Mouse (Mus musculus) cerebellum, adult (tissue): ENCODE data around the gene Setd2.

Source experiments
- ATAC-seq: cut with Nextera tagmentation; 2 replicates; pipeline ENCODE4 v1.9.2; 2017; ENCODE audit warnings: mild to moderate bottlenecking, moderate library complexity, mixed read lengths; ENCODE audit not compliant: insufficient number of reproducible peaks, low FRiP score, low TSS enrichment

Gene Setd2

DNA sequence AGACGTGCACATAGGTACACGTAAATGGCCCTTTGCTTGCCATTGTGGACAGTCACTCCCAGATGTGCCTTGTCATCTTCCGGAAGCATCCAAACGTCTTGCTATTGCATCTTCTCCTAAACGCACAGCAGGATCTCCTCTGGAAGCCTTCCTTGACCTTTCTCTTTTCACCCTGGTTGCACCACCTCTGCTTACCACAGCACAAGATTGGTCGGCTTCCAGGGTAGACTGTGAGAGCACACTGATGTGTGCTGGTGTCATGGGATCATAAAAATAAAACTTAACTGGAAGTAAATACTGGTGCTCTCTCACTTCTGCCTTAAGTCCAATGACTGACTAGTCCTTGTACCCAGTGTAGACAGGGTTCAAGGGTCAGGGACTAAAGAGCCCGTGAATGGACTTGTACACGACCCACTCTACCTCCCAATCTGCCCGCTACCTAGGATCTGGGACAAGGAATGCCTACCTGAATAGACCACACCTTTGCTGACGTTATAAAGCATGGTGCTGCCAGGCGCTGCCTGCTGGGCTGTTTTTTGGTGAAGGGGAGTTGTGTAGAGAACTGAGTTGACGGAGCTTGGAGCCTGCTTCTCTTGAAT, 90.3 kb downstream of the Setd2 start:
- no peak for ATAC-seq

GRCm38 (mm10) chr9:110623416-110624195, 91.2 kb downstream of the Setd2 start:
- ATAC-seq: no peak

GRCm38 (mm10) chr9:110624361-110625166, 92.2 kb downstream of the Setd2 start, which contains the start of gene Nradd:
TSS of gene Nradd (minus strand) at chr9:110624452.
- peak; percentile 89 for ATAC-seq

DNA sequence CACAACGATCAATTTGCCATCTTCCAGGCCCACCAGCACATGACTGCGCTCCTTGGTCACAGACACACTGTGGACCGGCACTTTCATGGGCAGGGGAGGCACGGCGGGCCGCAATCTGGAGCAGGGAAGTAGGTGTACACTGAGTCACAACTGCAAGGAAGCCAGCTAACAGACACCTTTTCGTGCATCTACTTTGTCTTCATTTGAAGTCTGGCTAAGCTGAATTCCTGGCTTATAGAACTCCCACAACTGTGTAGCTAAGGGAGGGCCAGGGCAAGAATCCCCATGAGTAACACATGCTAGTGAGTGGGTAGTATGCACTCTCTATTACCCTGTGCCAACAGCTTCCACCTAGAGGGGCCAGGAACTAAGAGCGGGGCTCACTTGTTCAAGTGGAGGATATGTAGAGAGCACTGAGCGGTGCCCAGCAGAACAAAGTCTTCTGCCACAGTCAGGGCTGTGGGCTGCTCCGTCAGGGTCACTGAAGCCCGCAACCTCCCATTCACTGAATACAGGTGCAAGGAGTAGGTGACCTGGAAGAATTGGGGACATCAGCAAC, 93.0 kb downstream of the Setd2 start:
- no peak for ATAC-seq

- ATAC-seq: no peak
Observed at GRCm38 (mm10) chr9:110630171-110630570, 97.8 kb downstream of the Setd2 start.

- no peak for ATAC-seq
Observed at GRCm38 (mm10) chr9:110631191-110631590, 98.8 kb downstream of the Setd2 start.

- ATAC-seq: no peak
Observed at GRCm38 (mm10) chr9:110631651-110632275, 99.4 kb downstream of the Setd2 start.

- no peak for ATAC-seq
Observed at GRCm38 (mm10) chr9:110632671-110633070, 100.3 kb downstream of the Setd2 start.

DNA sequence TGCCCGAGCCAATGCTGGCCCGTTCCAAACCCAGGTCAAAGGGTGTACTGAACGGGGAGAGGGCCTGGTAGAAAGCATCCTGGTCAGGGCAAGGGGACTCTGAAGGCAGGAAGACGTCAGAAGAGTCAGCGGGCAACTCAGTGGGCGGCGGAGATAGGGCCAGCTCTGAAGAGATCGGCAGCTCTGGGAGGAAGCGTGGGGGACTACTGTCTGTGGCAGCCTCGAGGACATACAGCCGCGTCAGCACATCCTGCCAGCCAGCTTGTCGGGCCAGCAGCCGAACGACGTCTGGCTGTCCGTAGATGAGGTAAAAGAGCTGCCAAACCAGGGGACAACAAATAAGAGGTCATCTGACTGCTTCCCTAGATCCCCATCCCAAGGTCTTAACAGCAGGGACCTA, 101.5 kb downstream of the Setd2 start:
- no peak for ATAC-seq

DNA sequence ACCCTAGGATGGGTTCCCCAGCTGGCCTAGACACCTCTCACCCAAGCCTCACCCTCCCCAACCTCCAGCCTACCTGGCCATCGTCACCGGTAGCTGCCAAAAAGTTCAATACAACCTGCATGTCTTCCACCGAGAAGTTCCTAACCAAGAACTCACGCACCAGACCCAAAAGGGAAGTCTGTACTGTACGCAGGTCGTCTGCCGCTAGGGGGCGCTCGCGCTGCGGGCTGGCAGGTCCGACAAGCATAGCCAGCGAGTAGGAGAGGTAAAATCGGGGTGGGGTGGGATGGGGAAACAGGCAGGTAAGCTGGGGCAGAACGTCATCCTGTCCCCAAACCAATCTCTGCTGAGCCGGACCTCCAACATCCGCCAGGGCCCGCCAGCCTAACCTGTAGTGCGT, 102.8 kb downstream of the Setd2 start:
- peak; percentile 23; the same call in 1 of the 2 replicates for ATAC-seq

DNA sequence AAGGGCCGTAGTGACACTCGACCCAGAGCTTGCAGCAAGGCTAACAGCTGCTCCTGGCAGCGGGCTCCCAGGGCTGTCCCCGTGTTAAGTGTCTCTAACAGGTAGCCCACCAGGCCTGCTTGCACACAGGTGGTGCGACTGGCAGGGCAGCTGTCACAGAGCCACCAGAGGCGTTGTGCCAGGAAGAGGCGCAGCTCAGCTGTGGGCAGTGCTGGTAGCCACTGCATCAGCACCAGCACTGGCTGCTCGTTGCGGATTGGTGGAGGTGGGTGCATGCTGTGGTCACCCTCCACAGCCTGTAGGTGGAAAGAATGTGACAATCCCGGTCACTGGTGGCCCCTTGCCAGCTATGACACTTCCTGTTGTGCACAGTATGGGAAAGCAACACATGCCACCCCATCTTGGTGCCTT, 106.2 kb downstream of the Setd2 start:
- ATAC-seq: peak; percentile 34; the same call in 1 of the 2 replicates

DNA sequence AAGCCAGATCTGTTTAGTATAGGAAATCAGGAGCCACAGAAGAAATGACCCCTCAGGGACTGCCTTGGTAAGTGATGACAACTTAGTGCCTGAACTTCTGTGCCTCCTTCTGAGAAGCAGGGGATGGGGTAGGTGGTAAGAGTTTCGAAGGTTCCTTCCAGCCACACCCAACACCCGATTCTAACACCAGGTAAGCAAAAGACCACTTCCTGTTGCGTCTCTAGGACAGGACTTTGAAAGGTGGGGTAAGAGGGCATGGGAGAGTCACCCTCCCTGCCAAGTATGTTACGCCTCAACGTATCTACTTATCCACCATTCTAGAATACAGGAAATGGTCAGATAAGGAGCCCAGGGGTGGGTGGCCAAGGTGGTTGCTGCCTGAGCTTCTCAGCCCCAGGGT, 108.6 kb downstream of the Setd2 start:
- ATAC-seq: no peak

DNA sequence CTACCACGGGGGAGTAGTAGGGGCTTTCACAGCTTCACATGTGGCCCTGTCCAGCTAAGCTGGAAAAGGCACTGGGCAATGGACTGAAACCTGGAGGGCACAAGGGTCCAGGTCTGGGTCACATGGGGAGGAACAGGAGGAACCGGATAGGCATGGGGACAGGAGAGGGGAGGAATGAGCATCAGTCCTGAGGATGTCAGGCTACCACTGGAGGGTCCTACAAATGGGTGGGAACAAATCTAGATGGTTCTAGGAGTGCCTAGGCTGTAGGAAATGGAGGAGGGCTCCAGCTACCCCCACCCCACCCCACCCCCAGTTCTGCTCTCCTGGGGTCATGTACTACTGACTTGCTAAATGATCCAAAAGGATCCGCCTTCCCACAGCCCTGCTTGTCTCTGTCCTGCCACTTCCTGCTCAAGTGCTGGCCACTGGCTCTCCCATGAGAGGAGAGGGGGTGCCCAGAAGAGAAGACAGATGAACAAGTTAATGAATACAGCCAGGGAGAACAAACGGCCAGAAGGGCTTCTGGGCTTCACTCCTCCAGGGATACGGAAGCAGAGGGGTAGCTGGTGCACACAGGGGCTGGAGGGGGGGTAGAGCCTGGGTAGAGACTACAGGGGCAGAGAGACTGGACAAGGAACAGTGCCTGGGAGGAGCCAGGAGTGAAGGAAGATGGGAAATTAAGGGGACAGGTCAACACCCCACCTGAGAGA, 110.6 kb downstream of the Setd2 start:
- no peak for ATAC-seq

GRCm38 (mm10) chr9:110643787-110644186, 111.4 kb downstream of the Setd2 start:
- no peak for ATAC-seq

DNA sequence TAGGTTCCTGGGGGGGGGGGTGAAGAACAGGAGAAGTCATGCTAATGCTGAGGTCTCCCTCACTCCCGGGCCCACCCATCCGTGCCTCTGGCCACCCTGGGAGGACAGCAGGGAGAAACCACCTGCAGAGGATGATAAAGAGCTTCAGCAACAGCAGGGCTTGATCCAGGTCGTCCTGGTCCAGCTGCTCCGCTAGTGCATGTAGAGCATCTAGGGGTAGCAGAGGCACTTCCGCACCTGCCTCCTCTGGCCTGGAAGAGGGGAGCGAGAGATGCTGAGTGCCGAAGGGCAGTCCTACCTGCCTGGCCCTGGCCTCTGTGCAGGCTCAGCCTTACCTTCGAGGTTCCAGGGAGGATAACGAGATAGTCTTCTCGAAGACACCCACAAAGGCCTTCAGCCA, 111.9 kb downstream of the Setd2 start:
- ATAC-seq: no peak

- ATAC-seq: no peak
Observed at GRCm38 (mm10) chr9:110645219-110645618, 112.8 kb downstream of the Setd2 start.

GRCm38 (mm10) chr9:110649775-110650174, 117.4 kb downstream of the Setd2 start:
- no peak for ATAC-seq

- ATAC-seq: no peak
Observed at GRCm38 (mm10) chr9:110651931-110652722, 119.7 kb downstream of the Setd2 start.
